Mouse (Mus musculus) E14TG2a.4 (cell line): ENCODE data around the gene Ifnl2.

Source experiments
- CTCF ChIP-seq: conservative IDR thresholded peaks from 2 replicates; pipeline ENCODE4 v1.5.1; 2014; ENCODE audit warnings: low read length
- NANOG ChIP-seq: IDR thresholded peaks from 2 replicates; pipeline ENCODE4 v1.6.1; 2014; ENCODE audit warnings: borderline replicate concordance, low read length, mixed read lengths
- POU5F1 ChIP-seq: IDR thresholded peaks from 2 replicates; pipeline ENCODE4 v1.6.1; 2014; ENCODE audit warnings: low read length, borderline replicate concordance

DNA sequence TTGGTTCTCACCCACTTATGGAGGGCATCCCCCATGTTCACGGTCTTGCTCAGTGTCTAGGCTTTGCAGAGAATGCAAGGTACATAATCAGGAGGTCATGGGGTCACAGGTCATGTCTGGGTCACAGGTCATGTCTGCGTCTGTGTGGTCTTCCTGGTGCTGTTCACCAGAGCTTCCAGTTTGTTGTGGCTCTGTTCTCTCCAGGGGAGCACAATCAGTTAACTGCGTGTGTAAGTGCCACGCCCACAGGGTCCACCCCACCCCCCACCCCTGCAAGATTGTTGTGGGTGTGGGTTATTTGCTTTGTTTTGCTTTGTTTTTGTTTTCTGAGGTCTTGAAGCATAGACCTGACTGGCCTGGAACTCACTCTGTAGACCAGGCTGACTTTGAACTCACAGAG, 26.1 kb downstream of the Ifnl2 start:
- no peak for TF ChIP-seq CTCF
- no peak for TF ChIP-seq NANOG
- TF ChIP-seq POU5F1, result no peak
